Mouse (Mus musculus) gonadal fat pad, adult 2 months (tissue): ENCODE measurements around the gene Angptl8. TPM values are rescaled to one million over a fixed set of nuclear protein-coding genes. Genes with fewer than 3 reads are reported as not detected.
"Not testable (repeated sequence)": the region's sequence is repeated elsewhere in the genome, so short reads cannot be mapped to it uniquely, and the experiment has no call there.

Experiments used
- DNase-seq: peaks from one replicate; pipeline ENCODE4 v3.0.0-alpha.2; 2012; ENCODE audit warnings: low read depth
- polyA plus RNA-seq: library from polyadenylated mRNA; depleted of rRNA; stranded (reverse); fragments of >200 nt; gene quantifications from 2 replicates; pipeline ENCODE4 v1.2.3, GENCODE M21; 2012

Gene Angptl8
- polyA plus RNA-seq, 1 experiment: 46.6 TPM

GRCm38 (mm10) chr9:21849691-21850677 lies 14.7 kb downstream of the Angptl8 start:
- no peak for DNase-seq

DNA sequence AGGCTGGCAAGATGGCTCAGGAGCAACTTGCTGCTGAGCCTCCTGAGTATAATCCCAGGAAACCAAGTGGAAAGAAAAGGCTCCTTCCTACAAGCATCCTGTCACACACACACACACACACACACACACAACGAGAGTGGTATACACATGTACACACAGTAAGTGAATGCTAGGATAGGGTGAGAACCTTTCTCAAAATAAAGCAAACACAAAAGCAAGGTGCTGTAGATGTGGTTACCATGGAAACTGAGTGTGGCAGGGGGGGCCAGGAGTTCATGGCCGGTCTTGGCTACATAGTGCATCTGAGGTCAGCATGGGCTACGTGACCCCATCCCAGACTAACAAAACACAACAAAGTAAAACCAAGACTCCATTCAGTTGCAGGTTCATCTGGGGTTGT lies 15.8 kb downstream of the Angptl8 start:
- DNase-seq: no peak

DNA sequence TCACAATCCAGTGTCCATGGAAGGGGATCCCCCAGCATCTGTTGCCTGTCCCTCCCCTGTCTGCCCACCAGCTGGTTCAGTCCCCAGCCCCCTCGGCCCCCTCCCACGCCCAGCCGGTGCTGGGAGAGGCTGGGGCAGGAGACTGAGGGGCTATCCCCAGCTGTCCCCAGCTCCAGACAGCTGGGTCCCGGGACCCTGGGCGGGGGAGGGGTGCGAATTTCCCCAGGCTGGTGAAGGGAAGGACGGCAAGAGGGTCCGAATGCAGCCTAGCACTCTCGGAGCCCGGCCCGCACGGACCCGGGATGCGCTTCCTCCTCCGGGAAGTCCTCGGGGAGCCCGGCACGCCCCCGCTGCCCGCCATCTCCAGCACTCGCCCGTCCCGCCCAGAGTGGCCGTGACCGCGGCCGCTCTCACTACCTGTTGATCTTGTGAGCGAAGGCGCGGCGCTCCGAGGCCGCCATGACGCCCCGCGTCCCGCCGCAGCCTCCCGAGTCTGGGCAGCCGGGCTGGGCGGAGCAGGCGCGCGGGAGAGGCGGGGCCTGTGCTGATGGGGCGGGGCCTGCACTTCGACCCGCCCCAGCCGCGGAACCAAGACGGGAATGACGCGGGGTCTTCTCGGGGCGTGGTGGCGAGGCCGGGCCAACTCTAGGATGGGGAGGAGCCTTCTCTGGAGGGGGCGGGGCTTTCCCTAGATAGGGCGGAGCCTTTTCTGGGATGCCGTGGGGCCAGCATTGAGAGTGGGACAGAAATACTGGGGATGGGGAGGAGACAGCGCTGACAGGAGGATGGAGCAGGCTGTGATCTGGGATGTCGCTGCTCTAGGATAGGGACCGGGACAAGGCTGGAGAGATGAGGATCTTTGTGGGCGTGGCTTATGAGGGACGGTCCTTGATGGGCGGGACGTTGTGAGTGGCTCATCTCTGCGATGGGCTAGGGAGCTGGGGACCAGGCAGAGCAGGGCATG lies 17.1 kb downstream of the Angptl8 start, which contains the start of gene Dock6:
Gene Dock6, minus strand, starts transcription at position 508 of the 964 bp plus-strand sequence.
- DNase-seq: no peak

GRCm38 (mm10) chr9:21853961-21854360 lies 18.7 kb downstream of the Angptl8 start:
- no peak for DNase-seq

- DNase-seq: no peak
Observed at GRCm38 (mm10) chr9:21854894-21855293, 19.6 kb downstream of the Angptl8 start.

GRCm38 (mm10) chr9:21857501-21857900 lies 22.2 kb downstream of the Angptl8 start:
- DNase-seq: no peak

DNA sequence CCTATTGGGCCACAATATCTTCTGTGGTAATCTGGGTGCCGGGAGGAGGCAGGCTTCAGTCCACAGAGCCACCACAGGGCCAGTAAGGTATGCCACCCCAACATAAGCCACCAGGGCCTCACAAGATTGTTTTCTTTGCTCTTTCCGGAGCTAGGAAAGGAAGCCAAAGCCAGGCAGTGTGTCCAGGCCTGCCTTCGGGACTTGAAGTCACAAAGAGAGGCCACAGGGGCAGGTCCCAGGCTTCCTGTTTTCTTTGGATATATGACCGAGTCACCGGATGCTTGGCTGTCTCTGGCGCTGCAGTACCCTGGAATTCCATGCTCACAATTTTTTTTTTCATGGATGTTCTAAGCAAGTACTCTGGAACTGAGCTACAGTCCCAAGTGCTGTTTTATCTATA lies 22.8 kb downstream of the Angptl8 start:
- DNase-seq: no peak

DNA sequence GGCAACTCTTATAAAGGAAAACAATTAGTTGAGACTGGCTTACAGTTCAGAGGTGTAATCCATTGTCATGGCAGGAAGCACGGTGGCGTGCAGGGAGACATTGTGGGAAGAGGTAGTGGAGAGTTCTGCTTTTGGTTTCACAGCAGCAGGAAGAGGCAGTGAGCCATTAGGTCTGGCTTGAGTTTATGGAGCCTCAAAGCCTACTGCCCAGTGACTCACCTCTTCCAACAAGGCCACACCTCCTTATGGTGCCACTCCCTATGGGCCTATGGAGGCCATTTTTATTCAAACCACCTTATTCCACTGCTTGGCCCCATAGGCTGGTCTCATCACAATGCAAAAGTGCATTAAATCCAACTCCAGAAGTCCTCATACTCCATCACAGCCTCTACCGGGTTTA lies 24.3 kb downstream of the Angptl8 start:
- no peak for DNase-seq

DNA sequence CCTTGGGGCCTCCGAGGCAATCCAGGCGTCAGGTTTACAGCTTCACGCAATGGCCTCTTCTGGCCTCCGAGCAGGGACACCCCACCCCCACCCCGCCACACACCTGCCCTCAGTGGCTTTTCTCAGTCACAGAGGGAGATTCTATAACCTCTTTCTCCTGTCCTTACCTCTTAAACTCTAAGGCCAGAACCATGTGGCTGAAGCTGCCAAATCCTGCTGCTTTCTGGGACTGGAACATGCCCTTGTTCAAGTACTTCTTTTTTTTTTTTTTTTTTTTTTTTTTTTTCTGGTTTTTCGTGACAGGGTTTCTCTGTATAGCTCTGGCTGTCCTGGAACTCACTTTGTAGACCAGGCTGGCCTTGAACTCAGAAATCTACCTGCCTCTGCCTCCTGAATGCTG lies 25.0 kb downstream of the Angptl8 start:
- not testable (repeated sequence) for DNase-seq

- DNase-seq: no peak
Observed at GRCm38 (mm10) chr9:21862181-21862580, 26.9 kb downstream of the Angptl8 start.

DNA sequence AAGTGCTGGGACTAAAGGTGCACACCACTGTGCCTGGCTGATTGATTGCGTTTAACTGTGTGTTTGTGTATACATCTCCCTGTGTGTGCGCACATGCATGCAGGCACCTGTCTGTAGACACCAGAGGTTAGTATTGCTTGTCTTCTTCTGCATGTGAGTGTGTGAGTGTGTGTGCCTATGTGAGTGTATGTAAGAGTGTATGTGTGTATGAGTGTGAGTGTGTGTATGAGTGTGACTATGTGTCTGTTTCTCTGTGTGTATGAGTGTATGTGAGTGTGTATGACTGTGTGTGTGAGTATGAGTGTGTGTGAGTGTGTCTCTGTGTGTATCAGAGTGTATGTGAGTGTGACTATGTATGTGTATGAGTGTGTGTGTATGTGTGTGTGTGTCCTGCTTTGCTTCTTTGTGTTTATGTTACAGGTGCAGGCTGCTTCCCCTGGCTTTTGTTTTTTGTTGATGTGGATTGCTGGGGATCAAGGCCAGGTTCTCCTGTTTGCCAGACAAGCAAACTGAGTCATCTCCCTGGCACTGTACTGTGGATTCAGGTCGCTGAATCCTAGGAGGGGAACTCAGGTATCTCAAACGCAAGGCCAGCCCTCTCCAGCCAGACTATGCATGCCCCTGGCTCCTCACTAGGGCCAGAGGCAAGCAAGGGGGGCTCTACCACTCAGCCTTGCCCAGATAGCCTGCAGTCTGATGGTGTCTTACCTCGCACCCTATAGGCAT lies 30.5 kb downstream of the Angptl8 start:
- no peak for DNase-seq

DNA sequence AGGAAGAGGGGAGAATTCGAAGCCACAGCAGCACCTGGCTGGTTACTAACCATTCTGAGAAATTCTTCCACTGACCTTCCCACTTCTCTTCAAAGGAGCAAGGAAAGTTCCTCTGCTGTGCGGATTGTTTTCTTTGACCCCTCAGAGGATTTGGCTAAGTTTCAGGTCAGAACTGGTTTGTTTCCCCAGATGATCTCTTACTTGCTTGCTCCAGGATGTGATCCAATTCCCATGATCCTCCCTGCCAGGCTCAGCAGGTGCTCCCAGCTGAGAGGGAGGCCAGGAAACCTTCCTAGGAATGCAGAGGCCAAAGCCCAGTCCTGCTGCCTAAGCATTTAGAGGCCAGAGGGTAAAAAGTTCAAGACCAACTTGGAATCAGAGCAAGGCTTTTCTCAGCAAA lies 31.3 kb downstream of the Angptl8 start:
- no peak for DNase-seq

GRCm38 (mm10) chr9:21867726-21868125 lies 32.4 kb downstream of the Angptl8 start:
- no peak for DNase-seq

- not testable (repeated sequence) for DNase-seq
Observed at GRCm38 (mm10) chr9:21869290-21869689, 34.0 kb downstream of the Angptl8 start.

DNA sequence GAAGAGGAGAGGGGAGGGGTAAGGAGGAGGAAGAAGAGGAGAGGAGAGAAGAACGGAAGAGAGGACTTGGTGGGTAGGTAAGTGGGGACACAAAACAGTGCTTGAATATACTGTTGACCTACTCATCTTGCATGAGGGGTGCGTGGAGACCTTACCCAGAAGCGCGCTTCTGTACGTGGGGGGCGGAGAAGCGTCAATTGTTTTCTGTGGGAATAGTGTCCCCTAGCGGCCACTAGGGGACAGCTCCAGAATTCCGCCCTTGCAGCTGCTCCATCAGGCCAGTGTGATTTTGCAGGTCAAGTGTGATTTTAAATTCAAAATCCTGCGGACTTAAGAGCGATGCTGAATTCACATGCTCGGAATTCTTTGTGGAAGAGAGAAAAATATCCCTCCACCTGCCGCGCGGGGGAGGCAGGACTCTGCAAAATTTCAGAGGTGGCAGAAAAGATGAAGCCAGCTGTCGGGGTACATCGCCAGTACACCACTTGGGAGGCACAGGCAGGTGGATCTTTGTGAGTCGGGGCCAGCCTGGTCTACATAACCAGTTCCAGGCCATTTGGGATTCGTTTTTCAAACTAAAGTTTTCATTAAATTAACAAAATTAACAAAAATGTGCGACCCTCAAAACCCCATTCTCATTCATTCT lies 35.7 kb downstream of the Angptl8 start:
- DNase-seq: no peak

DNA sequence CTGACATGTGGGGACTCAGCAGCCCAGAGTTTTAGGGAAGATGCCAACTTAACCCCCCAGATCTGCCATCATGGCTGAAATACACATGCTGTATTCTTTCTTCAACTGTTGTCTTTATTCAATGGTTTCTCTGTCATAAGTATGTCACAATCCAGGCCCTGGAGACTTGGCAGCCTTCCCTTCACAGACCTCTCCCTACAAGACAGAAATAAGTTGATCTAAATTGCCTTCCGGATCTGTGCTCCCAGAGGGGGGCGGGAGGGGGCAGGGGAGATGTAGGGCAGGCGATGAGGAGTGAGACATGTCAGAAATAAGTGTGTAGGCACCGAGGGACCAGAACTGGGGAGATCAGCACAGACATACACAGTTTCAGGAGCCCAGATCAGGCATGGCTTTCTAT lies 36.9 kb downstream of the Angptl8 start:
- DNase-seq: no peak

DNA sequence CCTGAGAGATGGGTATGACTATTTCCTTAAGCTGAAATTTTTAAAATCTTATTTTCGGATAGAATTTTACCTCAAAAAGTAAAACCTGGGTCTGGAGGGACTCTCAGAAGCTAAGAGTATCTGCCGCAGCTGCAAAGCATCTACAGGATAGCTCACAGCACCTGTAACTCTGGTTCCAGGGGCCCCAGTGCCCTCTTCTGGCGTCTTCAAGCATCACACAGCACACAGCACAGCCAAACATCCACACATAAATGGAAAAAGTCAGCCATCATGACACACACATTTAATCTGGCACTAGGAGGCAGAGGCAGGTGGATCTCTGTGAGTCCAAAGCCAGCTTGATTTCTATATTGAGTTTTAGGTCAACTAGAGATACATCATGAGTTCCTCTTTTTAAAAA lies 41.3 kb downstream of the Angptl8 start:
- no peak for DNase-seq
